Mouse (Mus musculus): ENCODE results near the gene Lamb3.

Gene Lamb3

DNA sequence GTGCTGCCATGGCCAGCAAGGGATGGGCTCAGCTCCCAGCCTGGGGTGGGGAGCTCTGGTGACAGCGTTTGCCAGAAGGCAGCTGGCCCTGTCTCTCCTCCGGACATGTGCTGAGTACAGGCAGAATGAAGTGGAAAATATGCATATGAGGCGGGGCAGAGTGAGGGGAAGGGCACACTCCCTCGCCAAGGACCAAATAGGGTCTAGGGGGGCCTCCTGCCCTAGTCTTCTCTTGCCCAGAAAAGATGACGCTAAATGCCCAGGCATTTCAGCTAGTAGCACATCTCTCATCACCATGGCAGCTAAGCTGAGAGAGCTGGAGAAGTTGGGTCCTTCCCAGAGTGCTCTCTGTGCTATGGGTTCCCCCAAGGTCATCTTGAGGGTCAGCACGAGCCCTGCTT, 109.7 kb downstream of the Lamb3 start:
- no peak for DNase-seq

DNA sequence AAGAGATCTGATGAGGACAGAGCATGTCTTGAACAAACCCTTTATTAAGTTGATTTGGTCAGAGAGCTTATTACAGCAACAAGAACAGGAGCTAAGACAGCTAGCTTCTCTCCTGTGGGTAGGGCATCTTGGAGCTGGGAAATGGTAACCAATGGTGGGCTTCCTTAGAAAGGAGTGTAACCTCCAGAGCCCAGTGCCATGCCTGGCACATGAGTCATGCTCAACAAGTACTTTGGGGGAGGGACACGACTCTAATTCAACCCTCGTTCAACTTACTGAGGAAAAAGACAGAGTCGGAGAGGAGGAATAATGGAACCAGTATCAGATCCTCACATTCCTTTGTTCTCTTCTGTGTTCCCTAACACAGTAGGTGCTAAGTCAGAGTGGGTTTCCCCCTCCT, 112.2 kb downstream of the Lamb3 start:
- DNase-seq: no peak

DNA sequence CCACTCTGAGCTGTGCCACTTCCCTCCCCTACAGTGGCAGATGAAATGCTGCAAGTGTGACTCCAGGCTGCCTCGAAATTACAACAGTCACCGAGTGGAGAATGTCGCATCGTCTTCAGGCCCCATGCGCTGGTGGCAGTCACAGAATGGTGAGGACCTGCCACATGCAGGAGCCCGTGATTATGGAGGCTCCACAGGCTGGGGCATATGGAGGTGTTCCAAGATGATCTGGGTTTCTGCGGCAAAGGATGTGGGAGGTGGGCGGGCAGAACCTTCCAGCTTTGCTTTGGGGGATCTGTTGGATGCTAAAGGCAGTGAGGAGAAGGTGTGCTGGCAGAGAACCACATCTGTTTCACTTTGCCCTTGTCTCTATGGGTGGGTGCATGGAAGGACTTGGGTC, 112.9 kb downstream of the Lamb3 start:
- DNase-seq: no peak

DNA sequence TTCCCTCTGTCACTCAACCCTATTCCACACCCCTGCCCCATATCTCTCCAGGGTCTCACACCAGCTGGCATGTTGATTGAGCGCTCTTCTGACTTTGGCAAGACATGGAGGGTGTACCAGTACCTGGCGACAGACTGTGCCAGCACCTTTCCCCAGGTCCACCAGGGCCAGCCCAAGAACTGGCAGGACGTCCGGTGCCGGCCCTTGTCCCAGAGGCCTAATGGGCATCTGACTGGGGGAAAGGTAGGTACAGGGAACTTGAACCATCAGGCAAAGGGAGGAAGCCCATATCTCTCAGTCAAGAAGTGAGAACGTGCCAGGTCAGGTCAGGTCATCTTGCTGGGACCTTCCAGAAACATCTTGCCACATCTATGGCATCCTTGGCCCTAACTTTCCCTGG, 116.2 kb downstream of the Lamb3 start:
- no peak for DNase-seq

DNA sequence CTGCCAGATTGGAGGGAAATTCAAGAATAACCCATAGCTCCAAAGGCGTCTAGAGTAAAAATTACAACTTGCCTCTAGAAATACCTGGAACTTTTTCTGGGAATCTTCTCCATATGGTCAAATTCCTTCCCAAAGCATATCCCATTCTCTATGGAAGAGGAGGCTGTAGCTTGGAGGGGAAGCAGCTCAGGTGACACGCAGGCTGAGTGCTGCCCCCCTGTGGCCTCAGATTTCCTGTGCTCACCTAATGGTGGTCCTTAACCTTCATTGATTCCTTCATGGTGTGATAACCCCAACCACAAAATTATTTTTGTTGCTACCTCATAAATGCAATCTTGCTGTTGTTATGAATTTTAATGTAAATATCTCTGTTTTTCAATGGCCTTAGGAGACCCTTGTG, 116.7 kb downstream of the Lamb3 start:
- DNase-seq: no peak

DNA sequence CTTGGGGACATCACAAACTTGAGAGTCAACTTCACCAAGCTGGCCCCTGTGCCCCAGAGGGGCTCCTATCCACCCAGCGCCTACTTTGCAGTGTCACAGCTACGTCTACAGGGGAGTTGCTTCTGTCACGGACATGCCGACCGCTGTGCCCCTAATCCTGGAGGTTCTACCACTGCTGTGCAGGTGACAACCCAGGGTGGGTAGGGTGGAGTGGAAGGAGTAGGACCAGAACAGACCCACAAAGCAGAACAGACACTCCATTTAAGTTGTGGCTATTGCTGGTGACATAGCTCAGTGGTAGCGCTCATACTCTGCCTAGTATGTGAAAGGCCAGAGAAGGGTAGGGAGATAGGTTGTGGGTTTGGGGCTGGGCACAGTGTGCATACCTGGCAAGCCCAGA, 118.4 kb downstream of the Lamb3 start:
- DNase-seq: no peak

DNA sequence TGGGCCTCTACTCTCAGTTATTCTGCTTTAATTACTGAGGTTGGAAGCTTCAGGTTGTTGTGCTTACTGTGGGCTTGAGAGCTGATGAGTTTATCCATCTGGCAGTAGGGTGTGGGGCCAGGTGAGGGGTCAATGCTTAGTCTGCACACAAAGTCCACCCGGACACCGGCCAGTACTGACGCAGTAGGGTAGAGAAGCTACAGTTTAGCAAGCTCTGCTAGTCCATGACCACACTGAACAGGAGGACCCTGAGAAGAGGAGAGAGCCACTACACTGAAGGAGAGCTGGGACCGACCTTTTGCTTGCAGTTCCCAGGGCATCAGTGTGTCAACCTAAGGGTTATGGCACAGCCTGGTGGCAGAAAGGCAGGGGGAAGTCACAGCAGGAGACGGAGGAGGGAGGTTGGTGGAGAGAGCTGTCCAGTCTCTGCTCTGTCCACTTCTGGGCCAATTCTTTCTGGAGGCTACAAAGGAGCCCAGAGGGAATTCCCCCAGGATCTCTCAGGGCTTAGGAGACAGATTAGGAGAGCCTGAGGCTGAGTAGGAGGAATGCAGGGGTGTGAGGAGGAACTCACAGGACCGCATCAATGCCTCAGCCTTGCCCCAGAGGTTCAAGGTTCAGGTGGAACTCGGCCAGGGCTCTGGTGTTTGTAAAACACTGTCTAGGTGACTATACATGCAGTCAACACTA, 119.1 kb downstream of the Lamb3 start:
- DNase-seq: no peak

DNA sequence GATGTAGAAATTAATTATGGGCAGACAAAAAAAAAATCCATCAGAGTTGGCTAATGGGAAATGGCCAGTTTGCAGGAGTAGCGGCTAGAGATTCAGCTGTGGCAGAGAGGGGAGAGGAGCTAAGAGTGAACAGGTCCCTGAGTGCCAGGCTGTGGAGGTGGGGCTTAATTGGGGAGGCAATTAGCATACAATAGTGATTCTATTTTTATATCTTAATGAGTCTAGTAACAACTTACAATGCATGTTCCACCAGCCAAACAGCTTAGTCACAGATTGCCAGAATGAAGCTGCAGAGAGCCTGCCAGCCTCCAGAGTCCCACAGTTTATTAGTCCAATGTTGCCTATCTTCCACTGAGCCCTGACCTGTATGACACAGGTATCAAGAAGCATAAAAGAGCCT, 119.7 kb downstream of the Lamb3 start:
- no peak for DNase-seq

DNA sequence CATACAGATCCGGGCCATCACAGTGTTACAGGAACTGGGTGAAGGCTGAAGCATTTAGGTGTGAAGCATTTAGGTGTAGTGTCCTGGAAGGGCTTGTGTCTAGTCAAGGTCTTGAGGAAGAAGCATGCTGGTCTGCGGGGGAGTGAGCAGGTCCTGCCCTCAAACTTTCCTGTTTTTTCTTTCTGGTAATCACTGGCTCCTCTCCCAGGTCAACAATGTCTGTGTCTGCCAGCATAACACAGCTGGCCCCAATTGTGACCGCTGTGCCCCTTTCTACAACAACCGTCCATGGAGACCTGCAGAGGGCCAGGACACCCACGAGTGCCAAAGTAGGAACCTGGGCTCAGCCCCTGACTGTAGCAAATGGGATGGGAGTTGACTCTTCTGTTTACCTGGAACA, 120.2 kb downstream of the Lamb3 start:
- DNase-seq: no peak

DNA sequence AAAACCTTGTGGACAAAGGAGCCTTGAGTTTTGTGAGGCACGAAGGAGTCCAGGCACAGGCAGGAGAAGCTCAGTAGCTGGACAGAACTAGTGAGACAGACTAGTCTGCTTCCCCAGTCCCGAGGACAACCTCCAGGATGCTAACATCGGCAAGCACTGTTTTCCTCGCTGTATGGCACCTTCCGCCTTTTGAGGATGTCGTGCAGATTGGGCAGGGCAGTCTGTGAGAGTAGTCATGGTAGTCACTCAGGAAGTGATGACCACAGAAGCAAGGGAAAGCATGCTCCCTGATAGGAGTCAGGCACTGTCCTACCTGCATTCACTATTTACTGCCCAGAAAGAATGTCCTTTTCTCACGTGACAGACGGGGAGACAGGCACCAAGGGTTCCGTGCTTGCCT, 122.1 kb downstream of the Lamb3 start:
- DNase-seq: no peak

DNA sequence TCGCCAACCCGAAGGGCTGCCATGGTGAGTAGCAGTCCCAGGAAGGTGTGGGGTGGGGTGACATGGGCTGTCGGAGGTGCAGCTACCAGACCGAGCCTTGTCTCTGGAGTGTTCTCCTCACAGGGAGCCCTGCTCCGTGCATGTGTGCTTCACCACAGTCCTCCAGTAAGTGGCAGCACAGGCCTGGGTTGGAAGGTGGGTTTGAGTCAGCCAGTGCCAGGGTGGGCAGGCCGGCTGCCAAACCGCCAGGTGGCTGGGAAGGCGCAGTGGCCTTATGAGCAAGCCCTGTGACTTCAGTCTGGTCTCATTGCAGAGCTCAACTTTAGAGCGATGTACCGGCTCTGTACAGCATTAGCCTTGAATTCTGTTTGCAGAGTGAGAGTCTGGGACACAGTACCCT, 122.7 kb downstream of the Lamb3 start:
- DNase-seq: peak; percentile 82 to 84

DNA sequence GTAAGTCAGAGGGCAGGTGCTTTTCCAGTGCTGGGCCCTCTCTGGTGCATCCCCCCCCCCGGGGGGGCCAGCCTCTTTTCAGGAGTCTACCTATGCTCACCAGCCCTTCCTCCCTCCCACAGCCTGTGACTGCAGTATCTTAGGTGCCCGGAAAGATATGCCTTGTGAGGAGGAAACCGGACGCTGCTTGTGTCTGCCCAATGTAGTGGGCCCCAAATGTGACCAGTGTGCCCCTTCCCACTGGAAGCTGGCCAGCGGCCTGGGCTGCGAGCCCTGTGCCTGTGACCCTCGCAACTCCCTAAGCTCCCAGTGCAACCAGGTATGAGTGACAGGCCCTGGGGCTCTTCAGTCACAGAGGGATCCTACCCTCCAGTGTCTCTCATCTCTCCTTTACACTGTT, 123.1 kb downstream of the Lamb3 start:
- DNase-seq: no peak

DNA sequence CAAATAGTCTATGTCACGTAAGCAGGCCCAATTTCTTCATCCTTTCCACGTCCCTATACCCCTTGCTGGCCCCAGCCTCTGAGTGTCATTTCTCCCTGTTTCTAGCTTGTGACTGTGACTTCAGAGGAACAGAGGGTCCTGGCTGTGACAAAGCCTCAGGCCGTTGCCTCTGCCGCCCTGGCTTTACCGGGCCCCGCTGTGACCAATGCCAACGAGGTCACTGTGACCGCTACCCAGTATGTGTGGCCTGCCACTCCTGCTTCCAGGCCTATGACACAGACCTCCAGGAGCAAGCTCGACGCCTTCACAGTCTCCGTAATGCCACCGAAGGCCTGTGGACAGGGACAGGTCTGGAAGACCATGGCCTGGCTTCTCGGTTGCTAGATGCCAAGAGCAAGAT, 124.5 kb downstream of the Lamb3 start:
- DNase-seq: no peak

DNA sequence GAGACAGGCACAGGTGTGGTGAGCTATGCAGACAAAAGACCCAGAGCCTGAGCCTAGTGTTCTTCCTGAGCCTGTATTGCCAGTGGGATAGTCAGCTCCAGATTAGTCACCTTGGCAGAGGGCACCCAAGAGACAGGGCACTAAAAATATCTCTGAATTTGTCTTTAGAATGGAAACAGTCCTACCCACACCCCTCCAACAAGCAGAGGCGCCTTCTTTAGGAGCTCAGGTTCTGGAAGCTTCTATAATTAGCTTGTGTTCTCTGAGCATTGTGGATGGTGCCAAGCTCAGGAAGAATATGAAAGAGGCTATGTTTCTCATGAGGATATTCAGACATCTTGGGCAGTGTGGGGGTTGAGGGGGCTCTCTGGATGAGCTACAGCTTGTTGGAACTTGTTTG, 125.2 kb downstream of the Lamb3 start:
- DNase-seq: no peak

DNA sequence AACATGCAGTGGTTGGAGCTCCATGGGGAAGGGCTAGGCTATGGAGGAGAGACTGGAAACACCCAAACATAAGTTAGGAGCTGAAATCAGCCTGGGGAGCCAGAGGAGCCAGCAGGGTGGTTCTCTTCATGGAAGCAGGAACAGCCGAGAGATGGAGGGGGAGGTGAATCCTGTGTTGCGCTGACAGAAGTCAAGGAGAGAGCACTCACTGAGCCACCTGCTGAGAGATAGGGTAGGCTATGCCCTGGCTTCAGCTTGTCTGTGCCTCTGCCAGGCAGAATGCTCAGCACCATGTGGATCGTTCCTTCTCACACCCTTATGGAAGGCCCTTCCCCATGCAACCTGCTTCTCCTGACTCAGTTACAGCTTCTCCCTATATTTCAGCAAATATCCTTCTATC, 126.3 kb downstream of the Lamb3 start:
- no peak for DNase-seq

DNA sequence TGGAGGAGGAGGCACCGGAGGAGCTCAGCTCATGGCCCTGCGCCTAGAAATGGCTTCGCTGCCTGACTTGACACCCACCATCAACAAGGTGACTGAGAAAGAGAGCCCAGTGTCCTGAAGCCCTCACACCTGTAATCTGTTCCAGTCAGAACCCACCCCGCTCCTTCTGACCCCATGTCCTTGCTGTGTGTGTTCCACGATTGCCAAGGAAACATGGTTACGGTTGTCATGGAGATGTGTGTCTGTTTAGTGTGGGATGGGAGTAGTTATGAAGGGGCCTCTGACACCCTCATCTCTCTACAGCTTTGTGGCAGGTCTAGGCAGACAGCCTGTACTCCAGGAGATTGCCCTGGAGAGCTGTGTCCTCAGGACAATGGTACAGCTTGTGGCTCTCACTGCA, 127.0 kb downstream of the Lamb3 start:
- DNase-seq: no peak

DNA sequence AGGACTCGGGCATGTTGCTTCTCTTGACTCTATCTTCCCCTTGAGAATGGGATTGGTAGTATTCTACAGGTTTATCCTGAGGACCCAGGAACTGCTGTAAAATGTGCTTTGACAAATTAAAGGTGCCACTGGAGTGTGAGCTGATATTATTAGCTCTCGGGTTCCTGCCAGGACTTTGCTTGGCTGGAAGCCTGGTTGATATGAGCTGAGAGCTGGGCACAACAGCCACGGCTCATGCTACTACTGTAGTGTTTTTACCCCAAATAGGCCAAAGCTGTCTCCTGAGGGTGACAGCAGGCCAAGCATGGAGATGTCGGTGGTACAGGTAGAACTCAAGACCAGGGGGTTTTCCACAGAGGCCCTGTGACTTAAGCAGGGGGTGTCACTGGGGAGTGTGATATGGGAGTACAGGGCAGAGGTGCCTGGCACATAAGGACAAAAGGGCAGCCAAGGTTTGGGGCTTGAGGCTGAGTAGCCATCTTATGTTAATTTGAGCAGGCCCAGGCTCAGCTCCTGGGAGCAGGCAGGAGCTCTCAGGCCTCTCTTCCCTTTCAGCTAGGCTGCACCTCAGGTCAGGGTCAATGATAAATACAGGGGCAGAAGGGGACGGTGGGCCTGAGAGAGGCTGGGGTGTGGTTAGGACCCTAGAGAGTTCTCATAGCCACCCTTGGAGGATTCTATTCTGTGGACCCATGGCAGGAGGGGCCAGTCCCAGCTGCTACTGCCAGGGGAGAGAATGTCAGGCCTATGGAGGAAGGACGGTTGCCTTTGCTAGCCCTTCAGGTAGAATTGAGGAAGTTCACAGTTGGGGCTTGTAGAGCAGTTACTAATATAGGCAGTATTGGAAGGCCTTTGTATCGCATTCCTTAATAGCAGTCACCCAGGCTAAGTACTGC, 128.9 kb downstream of the Lamb3 start:
- DNase-seq: no peak

DNA sequence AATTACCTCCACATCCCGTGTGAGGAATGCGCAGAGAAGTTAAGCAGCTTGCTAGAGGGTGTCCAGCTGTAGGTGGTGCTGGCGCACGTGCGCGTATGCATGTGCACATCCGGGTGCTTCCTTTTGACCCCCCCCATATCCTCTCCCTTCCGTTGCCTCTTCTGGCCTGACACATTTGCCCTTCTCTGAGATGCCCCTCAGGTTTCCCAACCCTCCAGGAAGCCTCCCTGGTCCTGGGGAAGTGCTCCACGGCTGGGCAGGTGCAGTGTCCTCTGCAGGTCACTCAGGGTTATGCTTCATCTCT, 129.5 kb downstream of the Lamb3 start:
- peak; percentile 62 to 75 for DNase-seq

DNA sequence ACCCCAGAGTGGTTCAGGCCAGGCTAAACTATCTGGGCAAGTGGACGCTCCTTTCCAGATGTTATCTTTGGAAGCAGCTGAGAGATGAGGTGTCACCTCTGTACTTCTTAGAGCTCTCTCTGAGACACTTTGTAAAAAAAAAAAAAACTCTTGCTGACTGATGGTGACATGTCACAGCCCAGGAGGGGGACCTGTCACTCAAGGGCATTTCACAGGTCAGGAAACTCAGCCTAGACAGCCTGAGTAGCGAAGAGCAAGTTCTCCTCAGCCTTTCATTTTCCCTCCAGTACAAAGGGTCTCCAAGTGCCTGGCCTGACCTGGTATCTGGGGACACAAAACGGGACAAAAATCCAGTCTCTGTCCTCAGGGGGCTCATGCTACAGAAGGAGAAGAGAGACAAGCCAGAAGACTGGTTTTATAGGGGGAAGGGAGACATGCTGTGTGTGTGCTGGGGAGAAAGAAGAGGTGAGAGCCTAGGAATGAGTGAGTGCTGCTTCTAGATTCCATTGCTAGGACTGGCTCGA, 130.3 kb downstream of the Lamb3 start:
- peak in 1 of 2 experiments; percentile 55 for DNase-seq

DNA sequence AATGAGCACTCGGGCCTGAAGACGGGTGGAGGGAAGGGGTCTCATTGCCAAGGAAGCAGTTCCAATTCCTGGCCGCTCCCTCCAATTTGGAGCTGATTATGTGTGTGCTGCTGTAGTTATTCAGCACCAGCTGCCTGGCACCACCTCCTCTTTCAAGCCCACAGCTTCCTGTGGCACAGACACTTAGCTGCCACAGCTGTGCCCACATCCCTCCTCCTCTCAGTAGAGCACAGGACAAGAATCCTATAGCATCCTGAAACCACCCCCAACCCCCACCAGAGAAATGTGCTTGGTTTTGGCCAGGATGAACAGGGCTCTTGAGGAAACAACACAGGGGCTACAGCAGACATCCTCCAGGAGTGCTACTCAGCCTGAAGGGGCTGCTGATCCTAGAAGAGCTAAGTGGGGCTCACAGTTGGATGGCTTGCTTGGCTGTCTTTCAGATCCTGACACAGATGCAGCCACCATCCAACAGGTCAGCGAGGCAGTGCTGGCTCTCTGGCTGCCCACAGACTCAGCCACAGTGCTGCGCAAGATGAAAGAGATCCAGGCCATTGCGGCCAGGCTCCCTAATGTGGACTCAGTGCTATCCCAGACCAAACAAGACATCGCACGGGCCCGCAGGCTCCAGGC, 131.0 kb downstream of the Lamb3 start:
- peak; percentile 73 to 88 for DNase-seq

DNA sequence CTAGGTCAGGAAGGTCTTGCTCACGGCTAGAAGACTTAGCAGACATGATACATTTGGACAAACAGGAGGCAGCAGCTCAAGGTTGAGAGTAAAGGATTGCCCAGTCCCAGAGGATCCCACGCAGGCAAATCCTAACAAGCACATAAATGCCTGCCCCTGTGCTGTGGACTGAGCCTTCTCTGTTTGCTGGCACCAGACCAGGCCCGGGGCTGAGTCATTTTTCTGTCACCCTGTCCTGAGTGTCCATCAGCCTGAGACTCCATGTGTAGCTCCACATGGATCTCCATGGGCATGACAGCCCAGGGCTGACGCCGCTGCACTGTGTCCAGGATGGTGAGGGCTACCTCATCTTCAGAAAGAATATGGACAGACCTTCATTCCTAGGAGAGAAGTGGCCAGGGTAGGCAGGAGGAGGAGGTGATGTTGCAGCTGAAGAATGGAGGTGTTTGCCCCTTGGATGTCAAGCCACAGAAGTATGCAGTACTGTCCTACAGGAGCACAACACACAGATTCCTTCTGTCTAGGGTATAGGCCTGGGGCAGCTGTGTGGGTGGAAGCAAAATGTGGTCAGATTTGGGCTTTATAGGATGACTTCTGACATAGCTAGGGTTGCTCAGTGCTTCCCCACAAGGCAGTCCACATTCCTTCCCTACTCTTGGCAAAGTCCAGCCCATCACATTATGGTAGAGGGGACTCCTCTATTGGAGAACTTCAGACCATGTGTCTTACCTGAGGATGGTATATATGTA, 134.9 kb downstream of the Lamb3 start:
- no peak for DNase-seq

DNA sequence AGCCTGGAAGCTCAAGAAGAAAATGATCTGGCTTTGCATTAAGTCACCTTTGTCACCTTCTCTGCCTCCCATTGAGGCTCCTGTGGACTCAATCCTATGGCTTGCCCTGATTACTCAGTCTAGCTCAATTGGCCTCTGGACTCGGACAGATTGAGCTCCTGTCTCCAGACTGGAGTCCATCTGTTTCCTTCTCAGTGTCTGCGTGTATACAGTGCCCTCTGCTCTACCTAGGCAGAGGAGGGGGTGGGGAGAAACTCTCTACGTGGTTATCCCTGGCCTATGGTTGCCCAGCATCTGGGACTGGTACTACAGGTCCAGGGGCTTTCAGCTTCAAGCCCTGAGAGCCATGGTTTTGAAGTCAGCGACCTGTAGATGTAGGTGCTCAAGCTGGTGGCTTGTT, 136.4 kb downstream of the Lamb3 start:
- DNase-seq: no peak

DNA sequence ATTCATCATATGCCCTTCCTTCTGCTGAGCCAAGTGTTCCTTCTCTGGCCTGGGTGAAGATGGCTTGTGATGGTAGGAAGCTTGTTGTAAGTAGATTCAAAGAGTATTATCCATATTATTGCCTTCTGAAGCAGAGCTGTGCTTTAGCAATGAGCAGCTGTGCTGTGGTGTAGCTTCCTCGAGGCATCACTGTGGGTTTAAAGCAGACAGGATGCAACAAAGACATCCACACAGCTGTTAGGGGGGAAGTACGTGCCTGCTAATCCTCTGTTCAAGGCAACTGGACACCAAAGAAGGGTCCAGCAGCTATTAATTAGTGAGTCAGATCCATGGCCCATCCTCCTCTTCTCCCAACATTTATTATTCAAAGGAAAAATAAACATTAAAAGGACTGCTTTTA, 137.5 kb downstream of the Lamb3 start:
- no peak for DNase-seq
